Mouse (Mus musculus): Measurements from ENCODE around the gene Blmh.
"Not testable (repeated sequence)": the region's sequence is repeated elsewhere in the genome, so short reads cannot be mapped to it uniquely, and the experiment has no call there.

Gene Blmh

DNA sequence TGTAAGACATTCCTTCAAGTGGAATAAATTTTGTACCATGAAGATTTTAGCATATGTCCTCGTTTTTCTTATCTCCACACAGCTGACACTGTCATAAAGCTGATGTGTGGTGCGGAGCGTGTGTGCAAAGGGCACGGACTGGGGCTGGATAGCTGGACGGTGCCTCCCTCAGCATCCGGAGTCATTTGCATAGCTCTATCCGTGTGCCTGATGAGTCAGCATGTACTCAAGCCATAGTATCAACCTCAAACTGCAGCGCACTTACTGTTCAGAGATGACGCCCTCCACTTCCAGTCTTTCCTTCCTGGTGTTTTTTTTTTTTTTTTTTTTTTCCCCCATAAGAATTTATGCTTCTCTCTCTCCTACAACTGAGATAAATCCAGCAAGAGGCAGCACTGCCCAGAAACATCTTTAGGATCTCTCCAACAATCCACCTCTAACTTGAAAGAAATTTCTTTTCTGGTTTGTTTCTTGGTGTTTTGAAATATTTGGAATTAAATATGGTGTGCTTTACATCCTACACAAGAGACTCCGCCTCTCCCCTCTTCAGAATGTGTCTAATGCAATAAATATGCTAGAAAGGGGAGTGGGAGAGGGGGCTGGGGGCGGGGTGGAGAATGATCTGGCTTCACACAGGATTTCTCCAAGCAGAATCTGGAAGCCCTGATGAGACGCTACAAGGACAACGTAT, 7.9 kb upstream of the Blmh start:
- DNase-seq (ENCODE audit: low read depth, low spot score) = no peak

DNA sequence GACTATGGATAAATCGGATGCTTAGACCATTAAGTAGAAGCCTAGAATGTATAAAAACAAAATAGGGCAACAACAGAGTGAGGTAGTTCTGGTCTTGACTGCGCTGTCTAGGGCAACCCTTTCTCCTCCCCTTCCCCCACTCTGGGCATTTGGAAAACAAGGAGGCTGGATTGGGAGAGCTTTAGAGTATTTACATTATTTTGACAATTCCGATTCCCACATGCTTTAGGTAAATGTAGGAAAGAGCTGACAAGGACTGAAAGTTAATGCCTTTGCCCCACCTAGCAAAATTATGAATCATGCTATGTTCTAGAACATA, 7.4 kb upstream of the Blmh start:
- DNase-seq (ENCODE audit: low read depth, low spot score) = no peak

GRCm38 (mm10) chr11:76920607-76921006, 4.0 kb upstream of the Blmh start:
- DNase-seq (ENCODE audit: low read depth, low spot score) = no peak

DNA sequence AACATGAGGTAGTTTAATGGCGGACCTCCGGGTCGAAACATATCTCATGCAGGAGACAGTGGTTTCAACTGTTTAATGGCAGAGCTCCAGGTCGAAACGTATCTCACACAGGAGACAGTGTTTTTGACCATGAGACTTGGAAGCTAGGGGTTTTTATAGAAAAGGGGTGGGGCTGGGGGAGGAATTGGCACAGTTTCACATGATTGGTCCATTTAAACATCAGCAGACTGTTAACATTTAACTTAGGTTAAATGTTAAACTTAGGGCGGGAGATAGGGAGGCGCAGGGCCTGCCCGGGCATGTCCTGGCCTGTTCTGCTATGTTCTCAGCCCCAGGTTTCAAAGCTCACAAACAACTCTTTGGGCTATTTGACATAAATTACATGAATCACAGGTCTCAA, 4.0 kb downstream of the Blmh start:
- not testable (repeated sequence) for DNase-seq (ENCODE audit: low read depth, low spot score)

DNA sequence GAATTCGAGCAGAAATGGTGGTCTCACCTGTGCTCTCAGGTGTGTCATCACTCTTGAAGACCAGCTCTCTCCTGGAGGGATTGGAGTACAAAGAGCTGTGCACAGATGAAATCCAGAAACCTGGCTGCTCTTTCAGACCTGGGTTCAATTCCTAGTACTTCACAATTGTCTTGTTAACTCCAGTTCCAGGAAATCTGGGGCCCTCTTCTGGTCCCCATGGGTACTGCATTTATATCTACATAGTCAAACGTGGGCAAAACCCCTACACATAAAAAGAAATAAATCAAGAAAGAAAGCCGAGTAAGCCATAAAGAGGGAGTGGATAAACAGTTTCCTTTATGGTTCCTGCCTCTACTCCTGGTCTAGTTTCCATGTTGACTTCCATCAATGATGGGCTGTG, 8.6 kb downstream of the Blmh start:
- no peak for DNase-seq (ENCODE audit: low read depth, low spot score)

GRCm38 (mm10) chr11:76936578-76936977, 12.0 kb downstream of the Blmh start:
- no peak for DNase-seq (ENCODE audit: low read depth, low spot score)

DNA sequence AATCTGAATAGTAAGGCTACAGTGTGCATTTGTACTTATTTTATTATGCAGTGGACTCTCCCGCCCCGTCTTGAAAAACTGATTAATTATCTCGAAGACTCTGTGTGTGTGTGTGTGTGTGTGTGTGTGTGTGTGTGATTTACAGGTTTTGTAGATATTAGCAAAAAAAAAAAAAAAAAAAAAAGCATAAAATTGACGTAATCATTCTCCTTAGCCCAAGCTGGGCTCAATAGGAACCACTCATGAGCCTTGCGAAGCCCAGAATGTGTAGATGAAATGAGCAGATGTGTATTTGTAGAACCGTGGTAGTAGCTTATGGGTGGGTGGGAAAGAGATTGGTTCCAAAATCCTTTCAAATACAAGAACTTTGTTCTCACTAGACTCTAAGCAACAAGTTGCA, 20.2 kb downstream of the Blmh start:
- DNase-seq (ENCODE audit: low read depth, low spot score) = no peak

DNA sequence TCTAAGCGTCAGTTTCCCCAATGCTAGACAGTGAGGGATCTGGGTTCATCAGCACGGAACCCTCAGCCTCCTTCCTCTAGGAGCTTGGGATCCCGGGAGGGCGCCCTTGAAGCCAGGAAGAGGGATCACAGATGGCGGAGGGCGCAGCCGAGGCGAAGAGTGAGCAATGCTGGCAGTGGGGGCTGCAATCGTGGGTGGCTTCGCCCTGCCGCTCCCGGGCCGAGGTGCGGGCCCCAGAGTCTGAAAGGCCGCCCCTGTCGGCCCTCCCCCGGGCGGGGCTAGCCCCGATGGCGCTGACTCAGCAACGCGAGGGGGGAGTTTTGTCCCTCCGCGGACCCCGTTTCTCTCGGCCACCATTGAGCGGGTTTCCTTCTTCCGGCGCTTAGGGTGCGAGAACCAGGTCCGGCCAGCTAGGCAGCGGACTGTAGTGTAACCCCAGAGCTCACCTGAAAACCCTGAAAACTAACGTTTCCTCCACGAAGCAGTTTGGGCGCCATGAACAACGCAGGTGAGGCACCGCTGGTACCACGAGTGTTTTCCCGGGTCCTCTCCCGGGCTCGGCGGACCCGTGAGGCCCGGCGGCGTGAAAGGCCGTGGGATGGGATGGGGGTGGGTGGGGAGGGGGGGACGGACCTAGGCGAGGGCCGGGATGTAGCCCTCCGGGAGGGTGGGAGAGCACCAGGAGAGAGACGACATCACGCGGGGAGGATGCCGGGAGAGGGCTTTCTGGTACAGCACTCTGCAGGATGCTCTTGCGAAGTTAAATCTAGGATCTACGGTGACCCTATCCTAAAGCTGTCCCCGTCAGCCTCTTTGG, 21.0 kb downstream of the Blmh start:
- DNase-seq (ENCODE audit: low read depth, low spot score) = peak; percentile 75

GRCm38 (mm10) chr11:76946203-76946585, 21.6 kb downstream of the Blmh start:
- DNase-seq (ENCODE audit: low read depth, low spot score) = no peak

- DNase-seq (ENCODE audit: low read depth, low spot score) = no peak
These were observed 28.9 kb downstream of the Blmh start for GRCm38 (mm10) chr11:76953536-76953935.

GRCm38 (mm10) chr11:76965703-76966102, 41.1 kb downstream of the Blmh start:
- DNase-seq (ENCODE audit: low read depth, low spot score) = no peak

DNA sequence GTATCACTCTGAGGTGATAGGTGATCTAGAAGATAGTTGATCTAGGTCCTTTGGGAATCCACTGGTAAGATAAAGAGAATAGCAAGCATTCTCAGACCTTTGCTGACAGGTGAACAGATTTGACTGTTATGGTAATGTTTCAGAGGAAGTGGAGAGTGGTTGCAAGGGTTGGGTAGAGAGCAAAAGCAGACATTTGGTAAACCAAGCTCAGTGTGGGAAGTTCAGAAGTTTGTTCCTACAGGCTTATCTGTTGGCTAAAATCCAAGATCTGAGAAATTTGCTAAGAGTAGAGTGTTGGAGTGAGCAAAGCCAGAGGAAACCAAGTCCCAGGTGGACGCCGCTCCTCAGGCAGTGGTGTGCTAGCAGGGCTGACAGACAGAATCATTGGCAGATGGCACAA, 45.7 kb downstream of the Blmh start:
- no peak for DNase-seq (ENCODE audit: low read depth, low spot score)

- DNase-seq (ENCODE audit: low read depth, low spot score) = no peak
These were observed 50.2 kb downstream of the Blmh start for GRCm38 (mm10) chr11:76974680-76975319.

DNA sequence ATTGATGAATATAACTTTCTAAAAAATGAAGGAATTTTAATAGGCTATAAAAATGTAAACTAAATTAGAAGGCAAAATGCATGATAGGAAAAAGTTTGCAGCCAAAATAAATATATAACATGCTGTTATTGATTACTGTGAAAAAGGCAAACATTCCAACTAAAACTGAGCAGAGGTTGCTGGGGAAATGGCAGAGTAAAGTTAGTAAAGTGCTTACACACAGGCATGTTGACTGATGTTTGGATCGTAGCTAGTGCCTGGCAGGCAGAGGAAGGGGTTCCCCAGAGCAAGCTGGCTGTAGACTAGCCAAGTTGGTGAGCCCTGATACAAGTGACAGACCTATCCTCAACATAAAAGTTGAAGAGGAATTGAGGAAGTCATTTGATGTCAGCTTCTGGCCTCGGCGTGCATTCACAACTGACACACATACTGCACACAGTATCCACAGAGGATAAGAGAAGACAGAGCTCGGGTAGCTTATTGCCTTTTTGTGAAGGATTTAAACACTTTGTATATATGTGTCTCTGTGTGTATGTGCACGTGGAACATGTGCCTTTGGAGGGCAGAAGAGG, 57.0 kb downstream of the Blmh start:
- no peak for DNase-seq (ENCODE audit: low read depth, low spot score)

DNA sequence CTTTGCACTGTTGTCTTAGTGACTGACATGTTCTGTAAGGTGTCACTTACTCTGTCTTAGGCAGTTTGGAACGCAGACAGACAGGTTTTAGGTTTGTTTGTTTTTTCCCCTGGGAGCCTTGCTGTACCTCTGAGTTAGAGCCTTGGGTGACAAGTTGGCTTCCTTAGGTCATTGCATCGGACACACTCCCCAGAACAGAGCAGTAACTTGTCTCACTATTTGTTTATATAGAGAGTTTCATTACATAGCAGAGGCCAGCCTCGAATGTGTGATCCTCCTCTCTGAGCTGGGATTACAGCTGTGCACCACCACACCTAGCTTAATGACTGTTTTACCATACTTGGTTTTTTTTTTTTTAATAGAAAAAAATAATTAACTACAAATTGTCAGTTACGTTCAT, 57.8 kb downstream of the Blmh start:
- no peak for DNase-seq (ENCODE audit: low read depth, low spot score)

DNA sequence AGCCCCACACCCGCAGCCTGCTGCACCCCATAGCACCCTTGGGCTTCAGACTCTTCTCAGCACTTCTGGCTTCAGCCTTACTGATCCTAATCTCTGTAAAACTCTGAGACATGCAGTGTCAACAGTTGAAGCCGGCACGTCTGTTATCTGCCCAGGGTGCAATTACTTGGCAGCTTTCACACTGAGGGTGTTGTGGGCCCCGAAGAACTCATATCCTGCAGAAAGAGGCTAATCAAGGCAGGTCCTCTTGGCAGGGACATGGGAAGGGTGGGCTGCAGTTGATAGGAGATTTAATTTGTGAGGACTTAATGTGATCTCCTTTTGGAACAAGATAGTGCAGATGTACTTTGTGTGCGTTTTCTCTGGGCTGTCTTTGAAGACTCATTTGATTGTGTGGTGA, 59.0 kb downstream of the Blmh start:
- DNase-seq (ENCODE audit: low read depth, low spot score) = no peak

- no peak for DNase-seq (ENCODE audit: low read depth, low spot score)
These were observed 59.6 kb downstream of the Blmh start for GRCm38 (mm10) chr11:76984173-76984572.

- no peak for DNase-seq (ENCODE audit: low read depth, low spot score)
These were observed 66.2 kb downstream of the Blmh start for GRCm38 (mm10) chr11:76990839-76991238.

GRCm38 (mm10) chr11:76992886-76993285, 68.3 kb downstream of the Blmh start:
- peak; percentile 20 for DNase-seq (ENCODE audit: low read depth, low spot score)

DNA sequence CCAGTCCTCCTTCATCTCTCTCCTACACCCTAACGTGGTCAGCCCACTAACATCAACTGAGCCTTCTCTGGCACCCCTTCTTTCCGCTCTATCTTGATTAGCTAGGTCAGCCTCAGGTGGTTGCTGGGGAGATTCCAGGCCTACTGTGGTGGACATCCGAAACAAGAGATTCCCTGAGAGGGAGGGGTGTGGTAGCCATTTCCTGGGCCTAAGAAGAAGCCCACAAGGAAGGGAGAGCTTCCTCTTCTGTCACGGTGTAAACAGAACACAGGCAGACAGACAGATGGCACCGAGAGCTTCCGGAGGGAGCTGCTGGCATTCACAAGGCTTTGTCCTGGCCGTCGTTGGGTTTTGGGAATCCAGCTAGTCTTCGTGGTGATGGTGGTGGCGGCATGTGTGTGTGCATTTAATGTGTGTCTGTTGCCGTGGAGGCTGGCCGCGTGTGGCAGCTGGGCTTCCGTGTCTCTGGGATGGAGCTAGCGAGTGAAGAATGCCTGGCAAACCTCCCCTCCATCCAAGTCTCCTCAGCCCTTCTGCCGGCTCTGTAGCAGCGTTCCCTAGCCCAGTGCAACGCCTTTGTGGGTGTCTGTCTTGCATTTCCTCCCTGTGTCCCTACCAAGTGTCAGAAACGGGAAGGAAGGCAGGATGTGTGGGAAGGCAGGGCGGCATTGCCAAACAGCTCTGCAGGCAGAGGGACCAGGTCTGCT, 71.5 kb downstream of the Blmh start:
- no peak for DNase-seq (ENCODE audit: low read depth, low spot score)

DNA sequence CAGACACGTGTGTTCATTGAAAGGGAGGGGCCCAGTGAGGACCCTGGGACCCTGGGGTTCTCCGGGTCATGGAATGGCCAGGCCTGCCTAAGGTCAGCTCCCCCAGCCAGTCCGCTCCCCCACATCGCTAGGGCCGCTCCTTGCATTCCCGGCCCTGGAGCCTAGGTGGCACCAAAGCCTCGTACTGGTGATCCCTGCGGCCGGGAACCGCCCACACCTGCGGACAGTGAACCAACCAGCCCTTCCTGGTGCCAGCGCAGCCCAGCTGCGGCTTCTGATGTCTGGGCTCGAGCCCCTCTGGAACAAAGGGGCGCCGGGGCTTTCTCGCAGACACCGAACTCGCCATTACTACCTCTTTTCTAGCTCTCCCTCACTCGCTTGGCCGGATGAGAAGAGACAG, 72.7 kb downstream of the Blmh start:
- peak; percentile 27 for DNase-seq (ENCODE audit: low read depth, low spot score)

Measured in skeletal muscle tissue, adult 2 months (tissue).